Mouse (Mus musculus) activated CD4-positive, CD25-positive, alpha-beta regulatory T cell, adult 4 months (primary cell): ENCODE results near the gene Psph. TPM values are rescaled to one million over a fixed set of nuclear protein-coding genes. Genes with fewer than 3 reads are reported as not detected.

Experiments used
- ATAC-seq: one replicate; pipeline ENCODE4 v1.8.0; 2017
- polyA plus RNA-seq, 2 experiments: library from polyadenylated mRNA; unstranded; fragments of 100-300 nt; shearing (Covaris generic); gene quantifications; one replicate each; pipeline ENCODE4 v1.2.1; 2017

Gene Psph
- polyA plus RNA-seq, 2 experiments from 2014 or later: 55.0 to 73.8 TPM

DNA sequence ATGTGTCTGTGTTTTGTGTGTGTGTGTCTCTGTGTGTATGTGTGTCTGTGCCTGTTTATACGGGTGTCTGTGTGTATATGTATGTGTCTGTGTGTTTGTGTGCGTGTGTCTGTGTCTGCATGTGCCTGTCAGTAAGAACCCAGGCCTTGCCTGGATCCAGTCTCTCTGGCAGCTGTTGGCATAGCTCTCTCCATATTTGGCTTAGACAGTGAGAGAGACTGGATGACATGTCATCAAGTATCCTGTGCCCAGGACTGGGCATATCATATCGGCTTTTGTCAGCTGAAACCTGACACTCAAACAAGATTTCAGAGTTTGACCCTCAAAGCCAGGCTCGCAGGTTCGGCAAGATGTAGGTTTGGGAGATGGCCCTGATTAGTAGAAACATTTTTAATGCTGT lies 56.2 kb downstream of the Psph start:
- no peak for ATAC-seq

DNA sequence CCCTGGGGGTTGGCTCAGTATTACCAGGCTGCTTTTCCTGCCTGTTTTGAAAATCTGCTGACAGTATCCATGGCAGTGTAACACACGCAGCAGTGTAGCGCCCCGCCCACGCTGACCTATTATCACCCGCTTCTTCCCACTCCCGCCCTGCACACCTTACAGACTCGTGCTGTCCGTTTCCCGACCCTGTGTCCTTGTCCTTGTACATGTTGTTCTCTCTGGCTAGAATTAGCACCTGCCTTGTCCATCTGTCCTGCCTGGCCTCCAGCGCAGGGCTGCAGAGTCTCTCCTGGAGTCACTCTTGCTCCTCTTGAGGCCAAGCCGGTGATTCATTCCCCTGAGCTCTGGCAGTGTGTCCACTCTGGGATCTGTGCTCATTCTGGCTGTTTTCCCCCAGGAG lies 56.9 kb downstream of the Psph start:
- ATAC-seq: no peak

DNA sequence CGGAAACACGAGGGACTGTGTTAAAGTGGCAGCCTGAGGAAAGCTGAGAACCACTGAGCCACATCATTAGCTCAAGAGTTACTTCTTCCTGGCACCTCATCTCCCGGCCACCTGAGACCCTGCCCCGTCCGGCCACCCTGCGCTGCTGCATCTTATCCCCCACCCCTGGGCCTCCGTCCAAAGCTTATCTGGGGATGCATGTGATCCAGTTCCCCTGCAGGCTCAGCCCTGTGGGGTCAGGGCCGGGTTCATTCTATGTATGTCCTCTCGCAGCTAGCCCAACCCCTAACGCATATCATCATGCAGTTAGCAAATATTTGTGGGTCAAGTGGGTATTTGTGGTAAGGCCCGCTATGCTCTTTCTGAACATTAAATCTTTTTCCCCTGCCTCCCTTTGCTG lies 58.0 kb downstream of the Psph start:
- ATAC-seq: no peak

DNA sequence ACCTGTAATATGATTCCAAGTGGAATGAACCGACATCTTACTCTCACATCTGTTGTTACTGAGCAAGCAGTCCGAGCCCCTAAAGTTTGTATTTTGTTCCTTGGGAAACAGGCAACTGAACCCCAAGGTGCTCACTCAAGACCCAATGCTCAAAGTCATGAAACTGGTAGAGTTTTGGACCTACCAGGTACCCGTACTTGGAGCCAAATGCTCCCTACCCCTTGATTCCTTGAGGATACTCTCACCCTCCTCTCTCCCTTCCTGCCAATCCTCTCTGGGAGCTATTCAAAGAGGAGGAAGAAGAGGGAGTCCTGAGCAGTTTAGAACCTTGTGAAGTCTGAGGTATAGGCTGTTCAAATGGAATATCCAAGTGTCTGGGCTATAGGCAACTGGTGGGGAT lies 60.5 kb downstream of the Psph start:
- ATAC-seq: no peak

DNA sequence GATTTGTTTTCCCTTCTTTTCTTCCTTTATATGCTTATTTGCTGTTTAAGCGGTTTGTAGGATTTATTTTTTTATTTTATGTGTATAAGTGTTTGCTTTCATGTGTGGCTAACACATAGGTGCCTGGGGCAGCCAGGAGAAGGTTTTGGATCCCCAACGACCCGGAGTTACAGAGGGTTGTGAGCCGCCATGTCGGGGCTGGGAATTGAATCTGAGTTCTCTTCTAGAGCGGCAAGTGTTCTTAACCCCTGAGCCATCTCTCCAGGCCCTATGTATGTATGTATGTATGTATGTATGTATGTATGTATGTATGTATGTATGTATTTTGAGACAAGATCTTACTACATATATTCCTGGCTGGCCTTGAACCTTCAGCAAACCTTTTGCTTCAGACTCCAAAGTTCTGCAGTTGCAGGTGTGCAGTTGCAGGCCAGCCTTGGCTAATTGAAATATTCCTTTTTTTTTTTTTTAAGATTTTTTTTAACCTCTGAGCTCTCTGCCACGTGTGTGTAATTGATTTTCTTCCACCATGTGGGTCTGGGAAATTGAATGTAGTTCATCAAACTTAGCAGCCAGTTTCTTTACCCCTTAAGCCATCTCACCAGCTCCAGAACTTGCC lies 61.4 kb downstream of the Psph start:
- no peak for ATAC-seq

DNA sequence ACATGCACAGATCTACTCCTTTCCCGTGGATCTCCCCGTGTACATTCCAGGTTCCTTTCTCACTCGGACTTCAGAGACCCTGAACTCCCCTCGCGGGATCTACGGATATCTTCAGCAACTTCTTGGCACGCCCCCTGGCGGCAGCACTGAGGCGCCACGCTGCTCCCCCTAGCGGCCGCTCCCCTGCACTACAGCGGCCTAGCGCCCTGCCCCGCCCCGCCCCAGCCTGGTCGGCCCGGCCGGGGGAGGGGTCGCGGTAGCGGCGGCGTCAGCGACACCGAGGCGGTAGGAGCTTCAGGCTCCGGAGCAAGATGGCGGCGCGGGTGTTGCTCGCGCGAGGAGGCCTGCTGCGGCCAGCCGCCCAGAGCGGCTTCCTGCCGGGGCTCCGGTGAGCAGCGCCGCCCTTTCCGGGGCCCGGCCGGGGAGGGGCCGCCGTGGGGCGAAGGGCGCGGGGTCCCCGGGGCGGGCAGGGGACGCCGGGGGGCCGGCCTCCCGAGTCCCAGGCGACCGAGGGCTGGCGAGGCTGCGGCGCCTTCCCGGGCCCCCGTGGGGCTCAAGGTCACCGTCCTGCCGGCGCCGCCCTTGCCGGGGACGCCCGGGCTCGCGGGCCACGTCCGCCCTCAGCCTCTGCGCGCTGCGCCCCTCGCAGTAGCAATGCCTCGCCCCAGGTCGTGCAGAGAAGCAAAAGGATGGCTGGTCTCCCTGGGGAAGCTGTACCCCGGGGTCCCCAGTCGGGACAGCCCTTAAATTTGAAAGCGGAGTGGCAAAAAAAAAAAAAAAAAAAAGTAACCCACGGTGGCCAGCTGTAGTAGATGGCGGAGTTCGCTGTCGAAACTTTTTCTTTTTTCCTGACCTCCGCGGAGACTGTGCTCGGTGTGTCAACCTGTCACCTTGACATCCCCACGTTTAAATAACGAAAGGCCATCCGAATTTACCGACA lies 62.1 kb downstream of the Psph start, which contains the start of gene Nipsnap2:
Gene Nipsnap2 (plus strand): TSS at position 230 of the 940 bp plus-strand sequence.
- ATAC-seq: peak; percentile 84

DNA sequence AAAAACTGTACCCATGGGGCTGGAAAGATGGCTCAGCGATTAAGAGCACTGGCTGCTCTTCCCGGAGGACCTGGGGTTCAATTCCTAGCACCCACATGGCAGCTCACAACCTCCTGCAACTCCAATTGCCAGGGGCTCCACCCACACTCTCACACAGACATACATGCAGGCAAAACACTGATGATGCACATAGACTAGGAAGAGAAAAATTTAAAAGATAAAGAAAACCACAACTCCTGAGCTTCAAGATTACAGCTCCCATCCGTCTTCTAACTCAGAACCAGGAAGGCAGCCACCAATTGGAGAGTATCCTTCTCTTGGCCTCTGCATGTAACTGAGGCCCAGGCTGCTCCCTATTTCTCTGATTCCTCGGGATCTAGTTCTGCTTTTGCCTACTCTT lies 63.0 kb downstream of the Psph start:
- ATAC-seq: peak; percentile 19

DNA sequence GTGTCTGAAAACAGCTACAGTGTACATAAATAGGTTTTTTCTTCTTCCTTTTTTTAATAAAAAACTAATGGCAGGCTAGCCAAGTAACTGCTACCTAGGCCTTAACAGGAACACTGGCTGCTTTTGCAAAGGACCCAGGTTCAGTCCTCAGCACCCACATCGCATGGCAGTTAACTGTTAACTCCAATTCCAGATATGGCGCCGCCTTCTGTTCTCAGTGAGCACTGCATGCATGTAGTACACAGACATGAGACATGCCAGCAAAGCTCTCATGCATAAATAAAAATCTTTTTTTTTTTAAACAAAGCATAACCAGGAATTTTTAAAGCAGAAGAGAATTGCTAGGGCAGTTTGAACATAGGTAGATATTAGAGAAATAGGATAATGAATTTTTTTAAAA lies 67.1 kb downstream of the Psph start:
- no peak for ATAC-seq

DNA sequence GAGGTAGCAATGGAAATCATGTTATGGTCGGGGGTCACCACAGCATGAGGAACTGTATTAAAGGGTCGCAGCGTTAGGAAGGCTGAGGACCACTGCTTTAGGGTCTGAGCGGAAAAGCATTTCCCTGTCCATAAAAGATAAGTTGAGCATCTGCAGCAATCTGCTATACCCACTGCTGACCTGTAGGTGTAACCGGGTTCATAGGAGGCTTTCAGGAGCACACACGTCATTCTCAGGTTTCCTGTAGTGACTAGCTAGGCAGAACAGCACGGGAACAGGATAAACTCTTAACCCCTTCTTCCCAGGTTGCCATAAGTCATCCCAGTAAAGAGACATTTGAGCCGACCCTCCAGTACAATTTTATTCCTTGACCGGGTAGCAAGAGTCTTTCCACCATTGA lies 70.2 kb downstream of the Psph start:
- no peak for ATAC-seq

Other genes starting within 250 kb of the Psph start
- under 1 TPM; 0.07 to 0.09 TPM for gene Mmp17, start 203.3 kb downstream of the Psph start, polyA plus RNA-seq
- gene Zfp11, start 117.3 kb downstream of the Psph start, polyA plus RNA-seq: 1 to 10 TPM; 3.2 to 3.3 TPM
- under 1 TPM in 1 of 2 experiments, not detected in 1; 0.29 TPM for gene Sept14, start 78.9 kb downstream of the Psph start, polyA plus RNA-seq
- 100 to 1,000 TPM; 117 to 121 TPM for gene Mrps17, start 72.0 kb downstream of the Psph start, polyA plus RNA-seq
- gene Nipsnap2, start 62.4 kb downstream of the Psph start, polyA plus RNA-seq: 10 to 100 TPM; 65.5 to 74.7 TPM
- 10 to 100 TPM; 12.3 to 17.1 TPM for gene Sumf2, start 59.5 kb upstream of the Psph start, polyA plus RNA-seq
- gene Chchd2, start 100.0 kb upstream of the Psph start, polyA plus RNA-seq: 100 to 1,000 TPM; 408 to 480 TPM
- gene Zbed5, start 108.3 kb upstream of the Psph start, polyA plus RNA-seq: 1 to 10 TPM; 1.0 to 3.1 TPM
- gene Phkg1, start 111.1 kb upstream of the Psph start, polyA plus RNA-seq: under 1 TPM in 1 of 2 experiments, not detected in 1; 0.49 TPM
- gene Nupr1l, start 121.1 kb upstream of the Psph start, polyA plus RNA-seq: not detected
- gene Vkorc1l1, start 154.5 kb upstream of the Psph start, polyA plus RNA-seq: 1 to 10 TPM; 4.8 to 6.6 TPM
- 10 to 100 TPM; 46.3 to 48.2 TPM for gene Gusb, start 215.6 kb upstream of the Psph start, polyA plus RNA-seq
- 100 to 1,000 TPM in 1 of 2 experiments, 10 to 100 TPM in 1; 88.6 to 112 TPM for gene Asl, start 241.8 kb upstream of the Psph start, polyA plus RNA-seq
- 10 to 100 TPM; 43.7 to 70.6 TPM for gene Crcp, start 241.8 kb upstream of the Psph start, polyA plus RNA-seq